Mouse (Mus musculus) gastrocnemius, adult 2 months (tissue): Measurements from ENCODE around the gene 1700061G19Rik. TPM values are rescaled to one million over a fixed set of nuclear protein-coding genes. Genes with fewer than 3 reads are reported as not detected.

Source experiments
- DNase-seq: peaks from one replicate; pipeline ENCODE4 v3.0.0; 2022
- H3K27ac ChIP-seq: fragments of 200-600 bp; 2 replicates; pipeline ENCODE4 v1.8.1; 2022; ENCODE audit warnings: mild to moderate bottlenecking
- H3K4me3 ChIP-seq: fragments of 200-600 bp; 2 replicates; pipeline ENCODE4 v1.8.1; 2022; ENCODE audit warnings: mild to moderate bottlenecking, moderate library complexity
- CTCF ChIP-seq: fragments of 200-600 bp; IDR thresholded peaks from 2 replicates; pipeline ENCODE4 v1.8.1; 2022; ENCODE audit warnings: antibody characterized with exemption, mild to moderate bottlenecking, moderate library complexity
- intact Hi-C: fragments of 180-260 bp; cut with DNase I; formaldehyde crosslinking; loops from one replicate; pipeline ENCODE4 v1.15.1; 2025
- long read RNA-seq, 2 experiments: library from polyadenylated mRNA; stranded (forward); transcript quantifications; one replicate each; pipeline ENCODE4 v2.0.0; 2021
- total RNA-seq, 2 experiments: library from RNA; stranded (reverse); gene quantifications; 2 replicates each; pipeline ENCODE4 v1.2.3; 2021

Gene 1700061G19Rik
- total RNA-seq = not detected
- long read RNA-seq, experiment 1 = 0 reads
- long read RNA-seq, experiment 2, partial matches to known transcripts = 0 of 8 reads
- long read RNA-seq, experiment 2, other reads (novel, unspliced or antisense) = 8 of 8 reads

- no peak for DNase-seq
Measured at GRCm38 (mm10) chr17:56874936-56875651, at the start of gene 1700061G19Rik. 1700061G19Rik (plus strand) TSS chr17:56875477.

GRCm38 (mm10) chr17:56826718-56827117 lies 48.6 kb upstream of the 1700061G19Rik start:
- intact Hi-C loops = no loop called here
- no peak for TF ChIP-seq CTCF
- no peak for DNase-seq
- no peak overlapping the region for H3K27ac ChIP-seq
- H3K4me3 ChIP-seq = no peak overlapping the region

More at GRCm38 (mm10) chr17:56874936-56875651, at the start of gene 1700061G19Rik:
- no peak for TF ChIP-seq CTCF
- Histone ChIP-seq H3K27ac (no peak within 1 kb of the TSS), H3K4me3 (no peak within 1 kb of the TSS)
- intact Hi-C loops = no loop called here

GRCm38 (mm10) chr17:56829171-56829570 lies 46.1 kb upstream of the 1700061G19Rik start:
- no peak for TF ChIP-seq CTCF
- peak overlapping the region; percentile 90 for H3K4me3 ChIP-seq
- intact Hi-C loops = no loop called here

GRCm38 (mm10) chr17:56829795-56830194 lies 45.5 kb upstream of the 1700061G19Rik start:
- Histone ChIP-seq H3K4me3 (peak overlapping the region; percentile 90), H3K27ac (peak overlapping the region; percentile 71)
- DNase-seq = peak; percentile 50
- no peak for TF ChIP-seq CTCF
- intact Hi-C loops = loop anchor here (2.0 to 5.0 kb wide), 3 partner anchors 19 to 448 kb away; partner anchors contain the start of genes Crb3, Slc25a23 and Vav1

More at GRCm38 (mm10) chr17:56829171-56829570, 46.1 kb upstream of the 1700061G19Rik start:
- H3K27ac ChIP-seq = peak overlapping the region; percentile 71
- DNase-seq = no peak

- Histone ChIP-seq H3K27ac (peak within 1 kb of the TSS; percentile 71), H3K4me3 (peak within 1 kb of the TSS; percentile 90)
- intact Hi-C loops = loop anchor here (1.0 to 5.0 kb wide), 4 partner anchors 20 to 447 kb away; partner anchors contain the start of genes Crb3, Slc25a23 and Vav1
- no peak for DNase-seq
- TF ChIP-seq CTCF = no peak
Measured at GRCm38 (mm10) chr17:56830411-56831110, 44.7 kb upstream of the 1700061G19Rik start, which contains the start of gene Rfx2. Rfx2 (minus strand) TSS chr17:56831013.

GRCm38 (mm10) chr17:56831111-56831816 lies 44.0 kb upstream of the 1700061G19Rik start:
- intact Hi-C loops = loop anchor here (1.0 to 5.0 kb wide), 4 partner anchors 20 to 446 kb away; partner anchors contain the start of genes Crb3, Slc25a23 and Vav1
- H3K27ac ChIP-seq = peak overlapping the region; percentile 65
- H3K4me3 ChIP-seq = peak overlapping the region; percentile 90
- TF ChIP-seq CTCF = peak; percentile 56
- DNase-seq = peak; percentile 99

GRCm38 (mm10) chr17:56832918-56833317 lies 42.4 kb upstream of the 1700061G19Rik start:
- TF ChIP-seq CTCF = no peak
- intact Hi-C loops = loop anchor here (5.0 kb wide), 2 partner anchors 224 to 444 kb away; partner anchors contain the start of genes Crb3, Slc25a23 and Vav1
- Histone ChIP-seq H3K4me3 (no peak overlapping the region), H3K27ac (no peak overlapping the region)
- no peak for DNase-seq

GRCm38 (mm10) chr17:56833381-56833780 lies 41.9 kb upstream of the 1700061G19Rik start:
- intact Hi-C loops = loop anchor here (5.0 kb wide), 2 partner anchors 224 to 444 kb away; partner anchors contain the start of genes Crb3, Slc25a23 and Vav1
- H3K4me3 ChIP-seq = no peak overlapping the region
- no peak for DNase-seq
- H3K27ac ChIP-seq = no peak overlapping the region
- TF ChIP-seq CTCF = no peak

GRCm38 (mm10) chr17:56836336-56836735 lies 38.9 kb upstream of the 1700061G19Rik start:
- Histone ChIP-seq H3K27ac (no peak overlapping the region), H3K4me3 (no peak overlapping the region)
- TF ChIP-seq CTCF = no peak
- no peak for DNase-seq
- intact Hi-C loops = no loop called here

GRCm38 (mm10) chr17:56840524-56840923 lies 34.8 kb upstream of the 1700061G19Rik start:
- no peak for TF ChIP-seq CTCF
- Histone ChIP-seq H3K27ac (no peak overlapping the region), H3K4me3 (no peak overlapping the region)
- intact Hi-C loops = no loop called here
- DNase-seq = no peak

GRCm38 (mm10) chr17:56842173-56842572 lies 33.1 kb upstream of the 1700061G19Rik start:
- DNase-seq = no peak
- intact Hi-C loops = no loop called here
- Histone ChIP-seq H3K27ac (no peak overlapping the region), H3K4me3 (no peak overlapping the region)
- TF ChIP-seq CTCF = no peak

- no peak overlapping the region for H3K4me3 ChIP-seq
- no peak overlapping the region for H3K27ac ChIP-seq
- DNase-seq = peak; percentile 5
- no peak for TF ChIP-seq CTCF
- intact Hi-C loops = no loop called here
Measured at GRCm38 (mm10) chr17:56843678-56844077, 31.6 kb upstream of the 1700061G19Rik start.
